Mouse (Mus musculus) adrenal gland, adult 18-20 months (tissue): ENCODE results near the gene Apoa1. TPM values are rescaled to one million over a fixed set of nuclear protein-coding genes. Genes with fewer than 3 reads are reported as not detected.

Source experiments
- DNase-seq, 2 experiments: peaks; one replicate each; pipeline ENCODE4 v3.0.0; 2021 to 2022; ENCODE audit warnings: low spot score in 2 of 2
- long read RNA-seq, 2 experiments: library from polyadenylated mRNA; stranded (forward); transcript quantifications; one replicate each; pipeline ENCODE4 v2.0.0; 2021
- total RNA-seq, 2 experiments: library from RNA; stranded (reverse); gene quantifications; 1 replicate in 1 of 2; 2 replicates in 1 of 2; pipeline ENCODE4 v1.2.3; 2021

The Apoa1 gene
- total RNA-seq, result 1 to 10 TPM in 1 of 2 experiments, not detected in 1; 2.6 TPM
- long read RNA-seq, experiment 1, result 0 reads
- long read RNA-seq, experiment 2, partial matches to known transcripts, result 0 of 4 reads
- long read RNA-seq, experiment 2, other reads (novel, unspliced or antisense), result 0 of 4 reads

DNA sequence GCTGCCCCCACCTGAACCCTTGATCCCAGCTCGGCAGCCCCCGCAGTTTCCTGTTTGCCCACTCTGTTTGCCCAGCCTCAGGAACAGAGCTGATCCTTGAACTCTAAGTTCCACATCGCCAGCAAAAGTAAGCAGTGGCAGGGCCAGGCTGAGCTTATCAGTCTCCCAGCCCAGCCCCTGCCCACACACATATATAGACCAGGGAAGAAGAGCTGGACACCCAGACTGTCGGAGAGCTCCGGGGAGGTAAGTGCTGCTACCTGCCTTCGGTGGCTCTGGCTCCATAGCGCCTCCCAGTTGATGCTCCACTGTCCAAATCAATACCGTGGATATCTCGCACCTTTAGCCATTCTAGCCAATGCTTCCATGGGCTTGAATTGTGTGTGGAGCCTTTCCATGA lies at the start of gene Apoa1:
Apoa1 (plus strand) TSS at position 90 of the 400 bp plus-strand sequence.
- no peak for DNase-seq

DNA sequence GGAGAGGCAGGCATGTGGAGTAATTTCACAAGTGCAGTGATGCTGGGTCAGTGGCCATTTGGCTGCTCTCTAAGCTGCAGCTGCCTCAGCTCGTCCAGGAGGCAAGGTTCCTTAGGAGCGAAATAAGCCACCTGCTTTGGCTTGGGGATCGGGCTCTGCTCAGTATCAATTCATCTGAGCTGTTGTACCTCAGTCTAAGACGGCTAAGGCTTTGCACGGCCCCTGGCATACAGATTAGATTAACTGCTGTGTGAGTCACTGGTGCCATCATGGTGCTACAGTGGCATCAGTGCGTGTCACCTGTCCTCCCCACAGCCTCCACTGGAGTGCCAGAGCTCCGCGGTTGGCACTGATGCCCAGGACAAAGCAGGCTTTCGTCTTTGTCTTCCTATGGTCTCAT lies 49.8 kb upstream of the Apoa1 start:
- no peak for DNase-seq

DNA sequence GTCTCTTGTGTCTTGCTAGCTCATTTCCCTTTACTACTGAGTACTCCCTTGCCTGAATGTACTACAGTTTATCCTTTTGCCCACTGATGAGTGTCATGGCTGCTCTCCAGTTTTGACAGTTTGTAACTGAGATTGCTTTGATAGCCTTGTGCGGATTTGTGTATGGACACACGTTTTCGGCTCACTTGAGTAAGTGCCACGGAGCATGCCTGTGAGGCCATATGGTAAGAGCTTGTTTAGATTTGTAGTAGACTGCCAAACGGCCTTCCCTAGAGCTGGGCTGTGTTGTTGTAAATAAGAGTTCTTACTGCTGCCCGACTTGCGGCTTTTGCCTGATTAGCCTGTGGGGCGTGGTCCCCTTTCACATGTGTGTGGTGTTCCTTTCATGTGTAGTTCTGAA lies 47.1 kb upstream of the Apoa1 start:
- no peak for DNase-seq

DNA sequence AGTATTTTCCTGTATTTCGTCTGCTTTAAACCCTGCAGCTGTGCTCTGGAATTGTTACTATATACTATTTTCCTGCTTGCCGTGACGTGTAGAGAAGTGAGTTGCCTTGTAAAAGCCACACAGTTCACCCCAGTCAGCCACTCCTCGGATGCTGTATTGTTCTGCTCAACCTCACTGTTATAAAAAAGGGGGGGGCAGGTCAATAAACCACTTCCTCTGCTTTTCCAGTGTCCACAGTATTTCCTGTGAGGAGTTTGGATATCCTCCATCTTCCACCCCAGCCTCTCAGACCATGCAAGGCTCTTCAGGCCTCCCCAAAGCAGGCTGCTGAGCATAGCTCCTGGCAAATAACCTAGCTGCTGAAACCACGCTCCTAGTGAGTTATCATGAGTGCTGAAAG lies 43.8 kb upstream of the Apoa1 start:
- DNase-seq, result no peak

DNA sequence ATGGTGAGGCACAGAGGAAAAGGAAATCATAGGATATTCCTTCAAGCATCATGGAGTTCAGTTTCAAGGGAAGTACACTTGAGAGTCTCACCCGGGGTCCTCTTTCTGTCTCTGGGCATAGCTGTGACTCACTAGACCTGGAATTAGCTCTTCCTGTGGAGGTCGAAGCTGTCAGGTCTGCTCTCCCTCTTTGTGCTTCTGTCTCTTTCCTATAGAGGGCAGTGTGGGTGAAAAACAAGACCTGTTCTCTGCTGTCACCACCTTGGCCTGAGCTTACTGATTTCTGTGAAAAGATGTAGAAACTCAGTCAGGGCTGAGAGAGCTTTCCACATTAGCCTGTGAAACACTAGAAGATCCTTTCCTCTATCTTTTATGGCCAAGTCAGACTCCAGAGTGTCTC lies 43.2 kb upstream of the Apoa1 start:
- DNase-seq, result no peak

DNA sequence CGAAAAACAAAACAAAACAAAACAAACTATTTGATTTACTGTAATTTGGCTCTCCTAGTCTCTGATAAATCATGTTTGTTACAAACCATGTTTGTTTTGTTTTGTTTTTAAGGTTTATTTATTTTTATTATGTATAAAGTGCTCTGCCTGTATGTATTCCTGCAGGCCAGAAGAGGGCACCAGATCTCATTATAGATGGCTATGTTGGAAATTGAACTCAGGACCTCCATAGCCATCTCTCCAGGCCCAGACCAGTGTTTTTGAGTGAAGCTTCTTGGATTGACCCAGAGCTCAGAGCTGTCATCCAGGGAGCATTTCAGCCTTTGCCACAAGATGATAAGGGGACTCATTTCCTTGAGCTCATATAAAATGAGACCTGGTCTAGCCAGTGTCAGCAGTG lies 42.0 kb upstream of the Apoa1 start:
- DNase-seq, result no peak

DNA sequence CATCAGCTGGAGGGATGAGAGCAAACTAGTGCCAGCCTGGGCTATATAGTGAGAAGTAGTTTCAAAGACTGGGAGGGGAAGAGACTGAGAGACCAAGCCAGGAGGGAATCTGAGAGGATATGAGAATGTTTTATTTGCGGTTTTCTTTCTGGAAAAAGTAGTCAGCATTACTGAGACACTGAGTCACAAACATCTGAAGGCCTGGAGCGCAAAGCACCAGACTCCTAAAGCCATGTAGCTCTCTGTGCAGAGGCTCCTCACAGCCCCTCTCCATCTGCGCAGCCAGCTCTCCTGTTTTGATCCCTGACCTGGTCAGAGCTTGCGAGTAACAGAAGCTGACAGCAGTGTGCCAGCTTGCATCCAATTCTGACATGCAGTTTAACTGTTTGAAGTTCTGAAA lies 40.0 kb upstream of the Apoa1 start:
- no peak for DNase-seq

DNA sequence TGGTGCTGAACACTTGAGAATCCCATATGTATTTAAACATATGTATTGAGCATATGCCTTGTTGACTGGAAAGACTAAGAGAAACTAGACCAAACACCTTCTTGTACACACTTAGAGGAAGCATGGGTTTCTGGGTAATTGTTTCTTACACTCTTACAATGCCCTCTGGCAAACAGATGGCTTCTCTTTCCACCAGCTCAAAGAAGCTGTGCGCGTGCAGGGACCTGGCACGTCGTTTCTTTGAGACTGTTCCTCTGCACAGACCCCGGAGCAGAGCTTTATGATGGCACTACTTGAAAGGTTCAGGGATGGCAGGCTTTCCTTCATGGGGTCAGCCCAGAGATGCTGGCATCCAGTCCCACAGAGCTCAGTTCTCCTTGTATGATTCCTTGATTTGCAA lies 39.4 kb upstream of the Apoa1 start:
- no peak for DNase-seq

DNA sequence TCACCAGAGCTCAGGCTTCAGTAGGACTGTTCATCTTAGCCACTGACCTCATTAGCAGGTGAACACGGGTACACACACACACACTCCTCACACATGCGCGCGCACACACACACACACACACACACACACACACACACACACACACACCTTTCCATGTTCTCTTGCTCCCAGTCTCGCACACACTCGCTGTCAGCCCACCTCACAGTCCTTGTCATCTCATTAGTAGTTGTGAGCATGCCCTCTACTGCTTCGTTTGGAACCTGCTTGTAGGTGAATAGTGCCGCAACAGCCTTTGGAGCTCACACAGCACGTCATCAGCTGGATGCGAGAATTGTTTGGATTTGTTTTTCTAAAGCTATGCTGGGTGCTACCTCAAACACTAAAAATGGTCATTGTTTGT lies 39.0 kb upstream of the Apoa1 start:
- no peak for DNase-seq

DNA sequence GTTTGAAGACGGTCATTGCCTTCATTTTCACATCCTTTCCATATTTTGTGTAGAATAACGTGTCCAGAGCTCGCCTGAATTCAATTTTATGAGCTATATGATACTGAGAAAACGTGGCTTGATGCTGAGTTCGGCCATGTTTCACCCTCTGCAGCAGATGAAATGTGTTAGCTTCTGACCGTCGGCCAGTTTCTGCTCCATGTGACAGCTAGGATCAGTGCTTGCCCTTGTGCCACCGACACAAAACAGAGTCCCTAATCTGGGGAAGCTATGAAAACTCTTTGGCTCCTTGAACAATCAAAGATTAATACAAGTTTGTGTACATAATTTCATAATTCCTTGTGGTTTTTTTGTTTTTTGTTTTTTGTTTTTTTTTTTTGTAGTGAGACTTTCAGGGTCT lies 37.1 kb upstream of the Apoa1 start:
- no peak for DNase-seq

DNA sequence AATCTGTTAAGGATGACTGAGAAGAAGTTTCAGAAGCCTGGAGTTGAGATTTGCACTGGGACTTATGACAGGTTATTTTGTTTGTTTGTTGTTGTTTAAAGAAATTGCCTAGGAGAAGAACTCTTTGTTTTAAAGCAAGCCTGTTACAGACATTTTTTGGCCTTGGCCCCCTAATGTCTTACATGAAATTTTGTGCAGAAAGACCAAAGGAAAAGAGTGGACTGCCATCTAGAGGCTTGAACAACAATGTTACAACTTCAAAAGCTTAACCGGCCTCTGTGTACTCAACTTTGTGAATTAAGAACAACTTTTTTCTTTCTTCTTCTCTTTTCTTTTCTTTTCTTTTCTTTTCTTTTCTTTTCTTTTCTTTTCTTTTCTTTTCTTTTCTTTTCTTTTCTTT lies 36.7 kb upstream of the Apoa1 start:
- no peak for DNase-seq

DNA sequence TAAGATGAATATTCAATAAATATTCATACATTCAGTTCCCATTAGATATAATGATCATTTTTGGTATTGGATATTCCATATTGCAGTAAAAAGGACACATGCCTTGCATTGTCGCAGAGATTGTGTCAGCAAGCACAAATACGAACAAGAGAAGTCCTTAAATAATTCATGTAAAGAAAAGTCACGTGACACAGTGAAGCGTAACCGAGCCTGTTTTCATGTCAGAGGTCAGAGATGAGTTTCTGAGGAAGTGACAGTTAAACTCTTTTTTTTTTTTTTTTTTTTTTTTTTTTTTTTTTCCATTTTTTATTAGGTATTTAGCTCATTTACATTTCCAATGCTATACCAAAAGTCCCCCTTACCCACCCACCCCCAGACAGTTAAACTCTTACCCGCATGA lies 35.7 kb upstream of the Apoa1 start:
- DNase-seq, result no peak

DNA sequence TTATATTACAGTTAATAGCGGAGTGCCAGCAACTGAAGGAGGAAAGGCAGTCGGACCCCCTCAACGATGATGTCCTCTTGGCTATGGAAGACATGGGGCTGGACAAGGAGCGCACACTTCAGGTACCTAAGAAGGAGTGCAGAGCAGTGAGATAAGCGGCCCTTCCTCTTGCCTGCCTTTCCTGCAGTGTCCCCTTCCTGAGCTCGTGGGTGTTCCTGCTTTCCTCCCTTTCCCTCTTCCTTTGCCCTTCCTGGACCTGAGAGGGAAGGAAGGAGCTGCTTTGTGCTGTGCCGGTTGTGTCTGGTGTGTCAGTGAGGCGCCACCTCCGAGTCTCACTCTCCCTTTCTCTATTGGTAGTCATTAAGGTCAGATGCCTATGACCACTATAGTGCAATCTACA lies 33.6 kb upstream of the Apoa1 start:
- DNase-seq, result no peak

DNA sequence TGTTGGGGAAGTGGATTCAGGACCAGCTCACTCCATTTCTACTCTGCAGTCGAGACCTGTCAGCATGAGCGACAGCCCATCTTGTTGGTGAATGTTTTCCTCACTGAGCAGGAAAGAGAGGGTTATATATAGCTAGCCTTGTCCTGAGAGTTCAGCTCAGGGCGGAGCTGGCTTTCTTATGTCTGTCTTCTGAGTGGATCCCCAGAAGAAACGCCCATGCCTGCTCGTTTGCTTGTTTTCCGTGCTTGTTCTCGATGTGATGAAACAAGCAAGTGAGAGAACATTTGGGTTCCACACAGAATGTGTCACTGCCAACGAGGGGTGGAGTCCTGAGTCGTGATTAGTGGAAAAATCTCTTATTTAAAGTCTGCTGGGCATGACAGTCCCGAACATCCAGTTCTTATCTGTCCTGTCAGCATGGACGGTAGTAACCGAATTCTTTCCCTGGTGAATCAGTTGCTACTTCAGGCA lies 31.6 kb upstream of the Apoa1 start:
- peak in 1 of 2 experiments; percentile 29 for DNase-seq

DNA sequence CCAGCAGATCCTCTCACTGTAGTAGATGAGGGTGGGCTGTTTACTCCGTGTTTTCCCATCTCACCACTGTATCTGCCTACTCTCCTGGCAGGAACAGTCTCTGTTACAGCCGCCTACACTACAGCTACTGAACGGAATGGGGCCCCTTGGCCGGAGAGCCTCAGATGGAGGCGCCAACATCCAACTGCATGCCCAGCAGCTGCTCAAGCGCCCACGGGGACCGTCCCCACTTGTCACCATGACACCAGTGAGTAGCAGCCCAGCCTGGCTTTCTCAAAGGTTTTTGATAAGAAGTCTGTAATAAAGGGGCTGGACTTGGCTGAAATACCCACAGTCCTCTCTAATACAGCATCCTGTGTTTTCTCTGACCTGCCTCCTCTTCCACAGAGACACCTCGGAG lies 29.9 kb upstream of the Apoa1 start:
- DNase-seq, result no peak

DNA sequence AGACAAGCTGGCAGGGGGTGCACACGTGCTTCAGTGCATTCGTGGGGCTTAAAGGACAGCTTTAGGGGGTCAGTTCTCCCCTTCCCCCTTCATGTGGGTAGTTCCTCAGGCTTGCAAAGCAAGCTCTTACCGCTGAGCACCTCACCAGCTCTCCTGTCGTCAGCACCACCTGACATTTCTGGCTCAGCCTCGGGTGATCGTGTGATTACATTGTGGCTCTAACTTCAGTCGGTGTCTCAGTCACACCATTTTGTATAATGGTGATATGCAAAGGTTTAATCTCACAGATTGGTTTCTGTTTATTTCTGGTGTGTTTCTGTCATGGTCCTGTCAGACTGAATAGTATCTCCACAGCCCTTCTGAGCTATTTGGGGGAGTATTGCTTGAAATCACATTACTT lies 29.4 kb upstream of the Apoa1 start:
- DNase-seq, result no peak

DNA sequence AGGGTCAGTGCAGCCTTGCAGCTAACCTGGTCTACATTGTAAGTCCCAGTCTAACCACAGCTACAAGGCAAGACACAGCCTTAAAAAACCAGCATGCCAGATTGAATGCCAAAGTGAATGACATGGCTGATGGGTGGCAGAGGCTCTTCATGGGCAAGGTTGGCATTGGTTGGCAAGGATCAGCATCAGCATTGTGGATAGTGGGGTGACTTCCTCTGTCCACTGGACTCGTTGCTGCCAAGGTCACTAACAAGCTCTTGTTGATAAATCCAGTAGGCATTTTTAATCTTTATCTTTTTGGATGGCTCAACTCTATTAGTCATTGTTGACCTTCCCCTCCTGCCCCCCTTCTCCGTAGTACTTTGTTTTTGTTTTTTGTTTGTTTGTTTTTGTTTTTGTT lies 28.8 kb upstream of the Apoa1 start:
- peak in 1 of 2 experiments; percentile 31 for DNase-seq

DNA sequence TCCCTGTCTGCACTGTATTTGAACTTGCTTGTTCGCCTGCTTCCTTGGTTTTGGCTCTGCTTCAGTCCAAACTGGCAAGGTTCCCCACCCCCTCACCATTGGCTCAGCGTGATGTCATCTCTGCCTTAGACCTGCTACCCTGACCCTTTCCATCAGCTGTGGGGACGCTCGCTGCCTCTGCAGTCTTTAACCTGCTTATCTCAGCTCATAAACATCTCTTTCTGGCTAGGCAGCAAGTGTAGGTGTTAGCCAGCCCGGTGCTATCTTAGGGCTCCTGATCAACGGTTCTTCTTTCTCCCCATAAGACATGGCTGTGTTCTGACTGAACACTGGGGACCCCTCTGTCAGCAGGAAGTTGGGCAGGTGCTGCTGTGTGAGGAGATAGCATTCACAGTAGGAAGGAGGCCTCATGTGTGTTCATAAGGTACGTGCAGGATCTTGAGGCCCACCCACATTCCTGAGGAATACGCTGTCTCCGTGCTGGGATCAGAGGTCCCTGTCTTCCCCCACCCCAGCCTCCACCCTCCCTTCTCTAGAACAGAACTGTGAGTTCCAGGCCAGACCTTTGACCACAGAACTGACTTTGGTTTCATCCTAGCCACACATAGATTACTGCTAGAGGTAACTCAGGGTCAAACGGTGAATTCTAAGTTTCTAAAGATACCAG lies 21.4 kb upstream of the Apoa1 start:
- no peak for DNase-seq

DNA sequence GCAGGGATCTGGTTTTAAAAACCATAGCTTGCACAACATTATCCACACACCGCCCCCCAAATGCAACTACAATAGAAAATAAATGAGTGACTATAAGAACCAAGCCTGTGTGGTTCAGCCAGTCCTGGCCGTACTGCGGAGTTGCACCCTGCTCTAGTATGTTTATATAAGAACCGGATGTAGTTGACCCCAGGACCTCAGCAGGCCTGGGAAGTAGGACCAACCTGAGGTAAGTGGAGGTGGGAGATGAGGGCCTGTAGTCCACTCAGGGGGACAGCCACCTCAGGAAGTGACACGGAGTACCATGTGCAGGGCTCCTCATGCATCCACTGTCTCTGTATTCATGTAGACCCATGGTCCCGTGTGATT lies 20.9 kb upstream of the Apoa1 start:
- DNase-seq, result no peak

DNA sequence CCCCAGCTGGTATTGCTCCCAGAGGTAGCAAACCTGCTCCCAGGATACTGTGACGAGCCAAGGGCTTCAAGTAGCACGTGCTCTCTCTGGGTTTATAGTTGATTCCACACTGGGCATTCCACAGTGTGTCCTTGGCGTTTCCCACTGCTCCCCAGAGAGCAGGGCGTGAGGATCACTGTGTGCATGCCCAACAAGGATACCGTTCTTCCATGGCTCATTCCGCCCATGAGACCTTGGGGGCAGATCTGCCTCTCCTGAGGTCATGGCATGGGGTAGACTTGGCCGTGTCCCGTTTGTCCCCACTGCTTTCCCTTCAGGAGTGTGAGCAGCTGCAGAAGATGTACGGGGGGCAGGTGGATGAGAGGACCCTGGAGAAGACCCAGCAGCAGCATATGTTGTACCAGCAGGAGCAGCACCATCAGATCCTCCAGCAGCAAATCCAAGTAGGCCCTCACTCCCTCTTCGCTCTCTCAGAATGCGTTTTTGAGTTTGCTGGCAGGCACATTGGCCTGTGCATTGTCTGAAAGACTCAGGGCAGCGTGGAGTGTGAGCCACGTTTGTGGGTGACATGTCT lies 19.9 kb upstream of the Apoa1 start:
- no peak for DNase-seq

DNA sequence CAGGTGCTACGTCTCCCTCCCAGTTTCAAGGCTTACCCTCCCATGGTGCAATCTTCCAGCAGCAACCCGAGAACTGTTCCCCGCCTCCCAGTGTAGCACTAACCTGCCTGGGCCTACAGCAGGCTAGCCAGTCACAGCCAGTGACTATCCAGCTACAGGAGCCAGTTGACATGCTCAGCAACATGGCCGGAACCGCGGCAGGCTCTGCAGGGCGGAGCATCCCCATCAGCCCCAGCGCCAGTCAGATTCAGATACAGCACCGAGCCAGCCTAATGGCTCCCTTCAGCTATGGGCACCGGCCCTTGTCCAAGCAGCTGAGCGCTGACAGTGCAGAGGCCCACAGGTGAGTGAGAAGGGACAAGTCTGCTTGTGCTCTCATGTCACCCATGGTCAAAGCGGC lies 17.9 kb upstream of the Apoa1 start:
- no peak for DNase-seq

DNA sequence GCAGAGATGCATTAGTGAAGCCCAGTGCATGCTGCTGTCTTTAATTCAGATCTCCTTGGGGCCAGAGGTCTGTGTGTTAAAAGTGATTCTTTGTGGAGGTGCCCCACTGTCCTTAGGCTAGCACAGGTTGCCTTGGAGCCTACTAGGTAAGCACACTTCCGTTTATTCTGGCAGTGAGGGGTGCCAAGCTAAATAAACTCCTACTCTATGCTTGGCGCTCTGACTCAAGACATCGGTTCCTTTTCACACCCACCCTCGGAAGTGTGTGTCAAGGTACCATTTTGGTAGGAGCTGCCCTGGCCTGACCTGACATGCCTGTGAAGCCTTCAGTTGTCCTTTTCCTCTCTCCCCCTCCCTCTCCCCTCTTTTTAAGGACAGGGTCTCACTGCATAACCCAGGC lies 14.1 kb upstream of the Apoa1 start:
- DNase-seq, result no peak

DNA sequence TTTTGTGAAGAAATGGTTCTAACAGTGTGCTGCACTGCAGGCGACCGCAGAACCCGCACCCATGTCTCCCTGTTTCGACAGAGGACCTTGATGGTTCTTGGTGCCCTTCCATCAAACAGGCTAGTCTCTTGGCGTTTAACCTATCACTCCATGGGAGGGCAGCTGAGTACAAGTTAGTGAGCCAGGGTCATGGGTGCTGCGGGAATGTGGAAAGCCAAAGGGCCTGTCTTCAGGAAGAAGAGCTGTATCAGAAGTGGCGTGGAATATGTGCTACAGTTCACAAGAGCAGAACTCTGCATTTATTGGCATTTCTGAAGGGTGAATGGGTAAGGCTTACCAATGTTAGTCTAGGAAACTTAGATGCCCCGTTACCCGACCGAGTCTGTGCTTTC lies 13.4 kb upstream of the Apoa1 start:
- no peak for DNase-seq
